Mouse (Mus musculus) limb, embryonic 14.5 days (tissue): Measurements from ENCODE around the gene Larp7. TPM values are rescaled to one million over a fixed set of nuclear protein-coding genes. Genes with fewer than 3 reads are reported as not detected.

Experiments
- ATAC-seq: fragments of 200-750 bp; cut with Nextera tagmentation; 2 replicates; pipeline ENCODE4 v1.8.0; 2017; ENCODE audit warnings: low read depth, moderate number of reproducible peaks, moderate TSS enrichment; ENCODE audit not compliant: low FRiP score
- DNase-seq: peaks from one replicate; pipeline ENCODE4 v3.0.0-alpha.2; 2015; ENCODE audit warnings: low spot score
- H3K27ac ChIP-seq: fragments of 300-500 bp; sonication (generic); replicated peaks from 2 replicates; pipeline ENCODE4 v1.5.1; 2014; ENCODE audit warnings: low read depth, mild to moderate bottlenecking, low read length, moderate library complexity, mixed read lengths
- H3K27me3 ChIP-seq: fragments of 300-500 bp; sonication (generic); 2 replicates; pipeline ENCODE4 v1.6.1; 2014; ENCODE audit warnings: low read length, mixed read lengths; ENCODE audit not compliant: control insufficient read depth, insufficient read depth
- H3K36me3 ChIP-seq: fragments of 300-500 bp; sonication (generic); 2 replicates; pipeline ENCODE4 v1.6.1; 2014; ENCODE audit warnings: mild to moderate bottlenecking, low read length, moderate library complexity, mixed read lengths; ENCODE audit not compliant: control insufficient read depth, insufficient read depth
- H3K4me1 ChIP-seq: fragments of 300-500 bp; sonication (generic); 2 replicates; pipeline ENCODE4 v1.6.1; 2014; ENCODE audit warnings: antibody characterized with exemption, low read length, mixed read lengths; ENCODE audit not compliant: control insufficient read depth, insufficient read depth
- H3K4me2 ChIP-seq: fragments of 300-500 bp; sonication (generic); replicated peaks from 2 replicates; pipeline ENCODE4 v1.6.1; 2014; ENCODE audit warnings: low read depth, mild to moderate bottlenecking, low read length, moderate library complexity; ENCODE audit not compliant: severe bottlenecking
- H3K4me3 ChIP-seq: fragments of 300-500 bp; sonication (generic); replicated peaks from 2 replicates; pipeline ENCODE4 v1.5.1; 2014; ENCODE audit warnings: low read length
- H3K9ac ChIP-seq: fragments of 300-500 bp; sonication (generic); 2 replicates; pipeline ENCODE4 v1.6.1; 2014; ENCODE audit warnings: mild to moderate bottlenecking, low read depth, low read length, moderate library complexity; ENCODE audit not compliant: severe bottlenecking
- H3K9me3 ChIP-seq: fragments of 300-500 bp; sonication (generic); 2 replicates; pipeline ENCODE4 v1.6.1; 2016; ENCODE audit warnings: low read length; ENCODE audit not compliant: control insufficient read depth
- POLR2A ChIP-seq: fragments of 200-500 bp; IDR thresholded peaks from 2 replicates; pipeline ENCODE4 v1.8.0; 2012; ENCODE audit warnings: inconsistent platforms, mild to moderate bottlenecking, moderate library complexity, borderline replicate concordance; ENCODE audit not compliant: insufficient read depth, insufficient read length; ENCODE audit errors: extremely low read depth
- WGBS: fragments of 180-500 bp; shearing (Covaris S2); extraction: QIAGEN DNeasy Blood & Tissue Kit; methylation state at CpG from one replicate; pipeline ENCODE4 v1.1.7; 2014; 5-methylcytosine and 5-hydroxymethylcytosine counted together
- polyA plus RNA-seq, 2 experiments: library from polyadenylated mRNA; depleted of rRNA in 1 of 2; stranded (reverse) in 1 of 2; unstranded in 1 of 2; fragments of >200 nt; fragmentation: Nextera tagmentation in 1 of 2; extraction: Ambion mirVana in 1 of 2; gene quantifications; 2 replicates each; pipeline versions ENCODE4 v1.2.1 to v1.2.3; 2012 to 2014

Gene Larp7
- polyA plus RNA-seq, 2 experiments: 35.4 to 51.1 TPM

- Histone ChIP-seq H3K36me3 (no peaks in the 10 kb centered on the region), H3K27ac (no peak overlapping the region), H3K4me2 (no peak overlapping the region), H3K4me3 (no peak overlapping the region), H3K27me3 (no peaks in the 10 kb centered on the region), H3K4me1 (no peaks in the 10 kb centered on the region), H3K9ac (no peak overlapping the region), H3K9me3 (no peaks in the 10 kb centered on the region)
- ATAC-seq (no peak), DNase-seq (no peak)
- WGBS: 75% methylated on average over 15 of the region's 15 CpGs
- TF ChIP-seq POLR2A: no peak
These were observed 40.3 kb downstream of the Larp7 start for GRCm38 (mm10) chr3:127512794-127513335.

GRCm38 (mm10) chr3:127511786-127512746, 41.1 kb downstream of the Larp7 start:
- TF ChIP-seq POLR2A: no peak
- no peak overlapping the region for H3K9ac ChIP-seq
- H3K27ac ChIP-seq: no peak overlapping the region
- H3K9me3 ChIP-seq: no peaks in the 10 kb centered on the region
- DNase-seq: no peak
- H3K36me3 ChIP-seq: no peaks in the 10 kb centered on the region
- ATAC-seq: no peak
- no peak overlapping the region for H3K4me2 ChIP-seq
- H3K4me1 ChIP-seq: no peaks in the 10 kb centered on the region
- 76% methylated on average over 12 of the region's 12 CpGs for WGBS
- H3K27me3 ChIP-seq: no peaks in the 10 kb centered on the region
- H3K4me3 ChIP-seq: no peak overlapping the region

- no peak overlapping the region for H3K9ac ChIP-seq
- no peak overlapping the region for H3K4me2 ChIP-seq
- no peak for ATAC-seq
- DNase-seq: no peak
- no peaks in the 10 kb centered on the region for H3K9me3 ChIP-seq
- no peaks in the 10 kb centered on the region for H3K27me3 ChIP-seq
- no peaks in the 10 kb centered on the region for H3K36me3 ChIP-seq
- WGBS: 62% methylated on average over 15 of the region's 15 CpGs
- no peak overlapping the region for H3K27ac ChIP-seq
- H3K4me3 ChIP-seq: no peak overlapping the region
- no peak for TF ChIP-seq POLR2A
- no peaks in the 10 kb centered on the region for H3K4me1 ChIP-seq
These were observed 45.0 kb downstream of the Larp7 start for GRCm38 (mm10) chr3:127507878-127508783.

- Histone ChIP-seq H3K27ac (no peak within 1 kb of the TSS), H3K4me3 (peak within 1 kb of the TSS; percentile 57), H3K4me1 (peaks cover 10% of the 10 kb centered on the region; the same call in 1 of the 2 replicates), H3K4me2 (peak within 1 kb of the TSS; percentile 100), H3K9me3 (no peaks in the 10 kb centered on the region), H3K36me3 (no peaks in the 10 kb centered on the region), H3K9ac (peak within 1 kb of the TSS; percentile 54), H3K27me3 (peaks cover 34% of the 10 kb centered on the region)
- peak; percentile 56 for ATAC-seq
- no peak for TF ChIP-seq POLR2A
- DNase-seq: peak; percentile 71
- WGBS: under 1% methylated on average over 48 of the region's 62 CpGs
These were observed 54.3 kb downstream of the Larp7 start, which contains the start of gene Ank2 for GRCm38 (mm10) chr3:127498742-127499400. TSS of gene Ank2 (minus strand) at chr3:127499350.
